Mouse (Mus musculus) midbrain, embryonic 13.5 days (tissue): ENCODE data around the gene Ccnb1ip1. TPM values are rescaled to one million over a fixed set of nuclear protein-coding genes. Genes with fewer than 3 reads are reported as not detected.

Experiments used
- ATAC-seq: fragments of 200-750 bp; cut with Nextera tagmentation; 2 replicates; pipeline ENCODE4 v1.8.0; 2017; ENCODE audit warnings: mild to moderate bottlenecking, moderate TSS enrichment, moderate library complexity
- H3K27ac ChIP-seq: fragments of 300-500 bp; sonication (generic); 2 replicates; pipeline ENCODE4 v1.5.1; 2015; ENCODE audit warnings: inconsistent platforms, mild to moderate bottlenecking, moderate library complexity
- H3K27me3 ChIP-seq: fragments of 300-500 bp; sonication (generic); 2 replicates; pipeline ENCODE4 v1.6.1; 2015; ENCODE audit warnings: mild to moderate bottlenecking, inconsistent platforms
- H3K36me3 ChIP-seq: fragments of 300-500 bp; sonication (generic); 2 replicates; pipeline ENCODE4 v1.6.1; 2015; ENCODE audit warnings: mild to moderate bottlenecking, inconsistent platforms
- H3K4me1 ChIP-seq: fragments of 300-500 bp; sonication (generic); replicated peaks from 2 replicates; pipeline ENCODE4 v1.6.1; 2015; ENCODE audit warnings: inconsistent platforms
- H3K4me2 ChIP-seq: fragments of 300-500 bp; sonication (generic); replicated peaks from 2 replicates; pipeline ENCODE4 v1.6.1; 2015; ENCODE audit warnings: moderate library complexity, mild to moderate bottlenecking, inconsistent platforms
- H3K4me3 ChIP-seq: fragments of 300-500 bp; sonication (generic); replicated peaks from 2 replicates; pipeline ENCODE4 v1.5.1; 2015; ENCODE audit warnings: mild to moderate bottlenecking, inconsistent platforms
- H3K9ac ChIP-seq: fragments of 300-500 bp; sonication (generic); replicated peaks from 2 replicates; pipeline ENCODE4 v1.6.1; 2015; ENCODE audit warnings: mild to moderate bottlenecking, inconsistent platforms
- H3K9me3 ChIP-seq: fragments of 300-500 bp; sonication (generic); 2 replicates; pipeline ENCODE4 v1.6.1; 2016; ENCODE audit warnings: mild to moderate bottlenecking, inconsistent platforms
- WGBS: fragments of 180-500 bp; shearing (Covaris S2); methylation state at CpG from one replicate; pipeline ENCODE4 v1.1.7; 2015; 5-methylcytosine and 5-hydroxymethylcytosine counted together
- polyA plus RNA-seq: library from polyadenylated mRNA; unstranded; fragments of >200 nt; fragmentation: Nextera tagmentation; extraction: Ambion mirVana; gene quantifications from 2 replicates; pipeline ENCODE4 v1.2.1, GENCODE M21; 2015

Ccnb1ip1 gene
- polyA plus RNA-seq, 1 experiment from 2014 or later, result 0.11 TPM

DNA sequence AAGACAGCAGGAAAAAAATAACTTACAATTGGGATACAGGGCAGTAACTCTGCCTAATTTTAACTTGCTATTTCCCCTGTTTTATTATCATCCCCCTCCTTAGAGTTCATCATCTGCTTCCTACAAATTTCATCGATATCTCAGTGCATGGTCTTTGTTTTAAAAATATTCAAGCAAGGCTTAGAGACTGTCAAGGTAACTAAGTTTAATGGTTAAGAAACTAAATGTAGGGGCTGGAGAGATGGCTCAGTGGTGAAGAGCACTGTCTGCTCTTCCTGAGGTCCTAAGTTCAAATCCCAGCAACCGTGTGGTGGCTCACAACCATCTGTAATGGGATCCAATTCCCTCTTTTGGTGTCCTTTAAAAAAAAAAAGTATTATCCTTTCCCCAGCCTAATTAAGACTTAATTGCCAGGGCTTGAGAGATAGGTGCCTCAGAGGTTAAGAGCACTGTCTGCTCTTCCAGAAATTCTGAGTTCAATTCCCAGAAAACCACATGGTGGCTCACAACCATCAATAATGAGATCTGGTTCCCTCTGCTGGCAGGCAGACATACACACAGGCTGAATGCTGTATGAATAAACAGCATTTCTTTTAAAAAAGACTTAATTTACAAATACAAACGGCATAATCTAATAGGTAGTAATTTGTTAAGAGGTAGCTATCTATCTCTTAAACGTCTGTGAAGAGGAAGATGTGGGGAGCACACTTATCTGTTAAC lies 4.5 kb downstream of the Ccnb1ip1 start:
- Histone ChIP-seq H3K9ac (no peak overlapping the region), H3K27me3 (no peaks in the 10 kb centered on the region), H3K9me3 (no peaks in the 10 kb centered on the region), H3K36me3 (no peaks in the 10 kb centered on the region), H3K27ac (no peak overlapping the region), H3K4me3 (no peak overlapping the region), H3K4me2 (no peak overlapping the region), H3K4me1 (peaks cover 2% of the 10 kb centered on the region; the same call in 1 of the 2 replicates)
- no peak for ATAC-seq
- WGBS, result 68% methylated on average over 4 of the region's 4 CpGs

DNA sequence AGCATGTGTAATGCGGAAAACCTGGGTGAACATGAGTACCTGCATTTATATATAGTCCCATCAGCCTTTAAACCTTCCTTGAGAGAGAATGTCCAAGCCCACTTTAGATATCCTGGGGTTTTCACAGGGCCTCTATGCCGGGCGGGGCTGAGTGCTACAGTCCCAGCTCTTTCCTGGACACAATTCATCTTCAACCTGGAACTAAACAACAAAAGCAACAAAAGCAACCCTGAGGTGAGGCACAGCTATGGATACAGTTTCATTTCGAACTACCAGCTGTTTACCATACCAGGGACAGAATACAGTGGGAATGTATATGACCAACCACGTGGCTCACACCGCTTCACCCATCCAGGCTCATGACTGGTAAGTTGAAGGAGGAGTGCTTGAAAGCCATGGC lies 5.1 kb downstream of the Ccnb1ip1 start:
- no peak overlapping the region for H3K4me2 ChIP-seq
- H3K36me3 ChIP-seq, result no peaks in the 10 kb centered on the region
- no peak overlapping the region for H3K27ac ChIP-seq
- no peak overlapping the region for H3K4me3 ChIP-seq
- no peaks in the 10 kb centered on the region for H3K9me3 ChIP-seq
- H3K4me1 ChIP-seq, result peaks cover 2% of the 10 kb centered on the region; the same call in 1 of the 2 replicates
- no peak for ATAC-seq
- no peak overlapping the region for H3K9ac ChIP-seq
- 88% methylated on average over 6 of the region's 6 CpGs for WGBS
- no peaks in the 10 kb centered on the region for H3K27me3 ChIP-seq

DNA sequence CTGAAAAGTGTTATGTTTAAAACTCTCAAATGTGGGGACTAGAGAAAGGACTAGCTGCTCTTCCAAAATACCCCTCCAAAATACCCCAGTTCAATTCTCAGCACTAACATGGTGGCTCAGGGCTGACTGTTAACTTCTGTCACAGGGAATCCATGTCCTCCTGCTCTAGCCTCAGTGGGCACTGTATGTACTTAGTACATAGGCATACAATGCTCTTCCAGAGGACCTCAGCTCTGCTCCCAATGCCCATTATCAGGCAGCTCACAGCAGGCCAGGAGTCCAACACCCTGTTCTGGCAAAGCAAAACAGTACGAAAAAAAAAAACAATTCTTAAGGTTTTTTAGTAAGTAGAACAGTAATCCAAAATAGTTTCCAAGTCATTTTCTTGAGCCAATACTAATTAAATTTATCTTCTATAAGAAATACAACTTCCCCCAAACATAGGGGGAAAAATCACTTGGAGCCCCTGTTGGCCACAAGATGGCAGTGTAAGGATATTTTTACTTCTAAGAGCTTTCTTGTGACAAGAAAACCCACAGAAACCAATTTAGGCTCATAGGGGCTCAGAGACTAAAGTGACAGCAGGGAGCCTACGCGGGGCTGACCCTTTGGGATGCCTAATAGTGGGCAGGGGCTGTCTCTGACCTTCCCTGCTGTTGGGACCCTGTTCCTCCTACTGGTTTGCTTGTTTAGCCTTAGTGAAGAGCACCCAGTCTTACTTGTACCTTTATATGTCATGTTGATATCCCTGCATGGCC lies 7.9 kb downstream of the Ccnb1ip1 start:
- Histone ChIP-seq H3K9me3 (no peaks in the 10 kb centered on the region), H3K27me3 (no peaks in the 10 kb centered on the region), H3K4me2 (no peak overlapping the region), H3K4me1 (0 out of 2 replicates have a peak, but pooled peaks cover 2% of the 10 kb centered on the region), H3K36me3 (no peaks in the 10 kb centered on the region), H3K4me3 (no peak overlapping the region), H3K9ac (no peak overlapping the region), H3K27ac (no peak overlapping the region)
- WGBS, result 4% methylated on average over 3 of the region's 3 CpGs
- ATAC-seq, result peak; percentile 56; the same call in 1 of the 2 replicates

DNA sequence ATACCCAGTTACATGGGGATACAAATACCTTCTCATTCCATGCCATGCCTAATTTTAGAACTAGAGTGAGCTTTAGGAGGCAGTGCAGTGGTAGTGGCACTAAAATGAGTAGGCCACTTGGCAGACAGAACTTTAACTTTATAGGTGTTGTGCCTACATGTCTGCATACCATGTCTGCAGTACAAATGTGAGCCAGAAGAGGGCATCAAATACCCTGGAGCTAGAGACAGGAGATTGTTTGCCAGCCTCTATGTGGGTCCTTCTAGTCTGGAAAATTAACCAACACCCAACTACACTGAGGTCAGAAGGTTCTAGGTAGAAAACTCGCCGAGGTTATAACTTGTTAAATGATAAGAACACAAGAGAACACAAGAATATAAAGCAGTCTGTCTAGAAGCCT lies 9.0 kb downstream of the Ccnb1ip1 start:
- 0 out of 2 replicates have a peak, but pooled peaks cover 2% of the 10 kb centered on the region for H3K4me1 ChIP-seq
- no peak for ATAC-seq
- H3K4me2 ChIP-seq, result no peak overlapping the region
- no peaks in the 10 kb centered on the region for H3K27me3 ChIP-seq
- H3K36me3 ChIP-seq, result no peaks in the 10 kb centered on the region
- H3K9me3 ChIP-seq, result no peaks in the 10 kb centered on the region
- 58% methylated on average over 2 of the region's 2 CpGs for WGBS
- H3K4me3 ChIP-seq, result no peak overlapping the region
- no peak overlapping the region for H3K27ac ChIP-seq
- no peak overlapping the region for H3K9ac ChIP-seq

DNA sequence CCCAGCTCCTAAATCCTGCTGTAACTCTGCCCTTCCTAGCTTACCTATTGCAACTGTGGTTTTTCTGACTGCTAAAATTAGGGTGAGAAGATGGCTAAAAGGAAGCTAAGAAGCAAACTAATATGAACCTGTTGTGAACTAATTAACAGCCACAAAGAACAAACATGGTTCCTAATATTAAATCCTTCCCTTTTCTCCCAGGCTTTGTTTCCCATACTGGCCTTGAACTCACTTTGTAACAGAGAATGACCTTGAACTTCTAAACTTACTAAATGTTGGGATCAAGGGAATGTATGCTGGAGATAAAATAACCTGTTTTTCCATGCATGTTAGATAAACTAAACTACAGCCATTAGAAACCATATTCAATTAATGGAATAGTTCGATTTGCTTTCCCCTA lies 11.1 kb downstream of the Ccnb1ip1 start:
- Histone ChIP-seq H3K4me1 (0 out of 2 replicates have a peak, but pooled peaks cover 2% of the 10 kb centered on the region), H3K4me3 (no peak overlapping the region), H3K4me2 (no peak overlapping the region), H3K27me3 (no peaks in the 10 kb centered on the region), H3K9me3 (no peaks in the 10 kb centered on the region), H3K27ac (no peak overlapping the region), H3K9ac (no peak overlapping the region), H3K36me3 (no peaks in the 10 kb centered on the region)
- WGBS, result 88% methylated on average over 1 of the region's 1 CpGs
- no peak for ATAC-seq

DNA sequence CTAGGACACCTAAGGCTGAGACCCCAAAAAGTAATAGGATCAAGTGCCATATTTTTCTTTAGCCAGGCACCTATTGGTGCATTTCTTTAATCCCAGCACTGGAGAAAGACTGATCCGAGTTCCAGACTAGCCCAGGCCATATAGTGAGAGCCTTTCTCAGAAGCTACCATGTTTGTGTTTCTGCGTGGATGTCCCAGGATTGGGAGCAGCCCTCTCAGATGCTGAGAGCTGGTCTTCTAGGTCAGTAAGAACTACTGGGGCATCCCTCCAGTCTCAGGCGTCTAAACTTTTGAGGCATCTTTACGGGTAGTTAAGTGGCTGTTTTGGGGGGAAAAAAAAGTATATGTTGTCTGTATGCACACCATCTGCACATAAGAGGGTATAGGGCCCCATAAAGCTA lies 11.6 kb downstream of the Ccnb1ip1 start:
- Histone ChIP-seq H3K27me3 (no peaks in the 10 kb centered on the region), H3K4me1 (0 out of 2 replicates have a peak, but pooled peaks cover 2% of the 10 kb centered on the region), H3K4me3 (no peak overlapping the region), H3K4me2 (no peak overlapping the region), H3K9me3 (no peaks in the 10 kb centered on the region), H3K9ac (no peak overlapping the region), H3K36me3 (no peaks in the 10 kb centered on the region), H3K27ac (no peak overlapping the region)
- ATAC-seq, result no peak
- 86% methylated on average over 4 of the region's 4 CpGs for WGBS

DNA sequence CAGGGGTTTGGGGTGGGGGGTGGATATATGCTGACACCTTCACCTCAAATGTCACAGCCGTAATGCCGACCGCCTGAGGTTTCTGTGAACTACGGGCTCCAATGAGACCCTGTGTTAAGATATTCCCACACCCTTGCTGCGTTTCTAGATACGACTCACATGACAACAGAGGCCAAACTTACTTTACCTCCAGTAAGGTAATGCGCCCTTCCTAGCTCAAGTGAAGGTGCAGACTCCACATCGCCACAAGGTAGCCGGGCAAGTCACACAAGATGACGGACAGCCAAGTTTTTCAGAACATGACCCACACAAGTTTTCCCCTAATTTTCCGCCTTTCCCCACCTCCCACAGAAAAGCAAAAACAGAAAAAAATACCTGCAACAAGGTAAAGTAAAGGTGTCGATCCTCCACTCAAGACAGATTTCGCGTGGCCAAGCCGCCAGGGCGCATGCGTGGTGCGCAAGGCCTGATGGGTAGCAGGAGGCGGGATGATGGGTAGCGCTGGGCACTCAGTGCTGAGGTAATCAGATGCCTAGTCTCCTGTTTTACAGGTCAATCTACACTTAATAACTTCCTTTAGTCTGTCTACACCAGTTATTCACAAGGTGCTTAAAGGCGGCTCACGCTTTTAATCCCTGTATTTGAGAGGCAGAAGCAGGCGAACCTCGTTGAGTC lies 12.1 kb downstream of the Ccnb1ip1 start:
- ATAC-seq, result no peak
- 96% methylated on average over 24 of the region's 24 CpGs for WGBS

DNA sequence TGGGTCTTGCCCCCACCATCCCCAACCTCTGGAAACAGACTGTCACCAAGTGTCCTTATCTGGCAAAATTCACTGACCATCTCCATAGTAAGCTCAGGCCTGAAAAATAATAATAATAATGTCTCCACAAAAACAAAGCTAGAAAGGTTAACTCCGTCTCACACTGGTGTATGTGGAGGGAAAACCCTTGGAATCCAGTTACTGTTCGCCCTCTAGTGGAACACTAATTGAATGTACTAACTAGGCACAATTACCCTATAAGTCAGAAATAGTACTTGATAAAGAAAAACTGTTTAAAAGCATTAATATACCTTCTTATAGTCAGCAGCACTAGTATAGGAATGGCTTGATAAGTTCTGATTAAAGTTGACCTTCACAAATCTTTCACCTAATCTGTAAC lies 19.4 kb downstream of the Ccnb1ip1 start:
- 11% methylated on average over 2 of the region's 2 CpGs for WGBS
- Histone ChIP-seq H3K4me1 (peaks cover 15% of the 10 kb centered on the region), H3K4me3 (no peak overlapping the region), H3K9me3 (no peaks in the 10 kb centered on the region), H3K27ac (no peak overlapping the region), H3K9ac (no peak overlapping the region), H3K27me3 (no peaks in the 10 kb centered on the region), H3K4me2 (no peak overlapping the region), H3K36me3 (no peaks in the 10 kb centered on the region)
- no peak for ATAC-seq

More for the DNA sequence above, 12.1 kb downstream of the Ccnb1ip1 start:
- H3K4me2 ChIP-seq, result no peak overlapping the region
- H3K27me3 ChIP-seq, result no peaks in the 10 kb centered on the region
- no peak overlapping the region for H3K27ac ChIP-seq
- H3K4me1 ChIP-seq, result 0 out of 2 replicates have a peak, but pooled peaks cover 2% of the 10 kb centered on the region
- no peaks in the 10 kb centered on the region for H3K9me3 ChIP-seq
- no peaks in the 10 kb centered on the region for H3K36me3 ChIP-seq
- no peak overlapping the region for H3K9ac ChIP-seq
- H3K4me3 ChIP-seq, result no peak overlapping the region

DNA sequence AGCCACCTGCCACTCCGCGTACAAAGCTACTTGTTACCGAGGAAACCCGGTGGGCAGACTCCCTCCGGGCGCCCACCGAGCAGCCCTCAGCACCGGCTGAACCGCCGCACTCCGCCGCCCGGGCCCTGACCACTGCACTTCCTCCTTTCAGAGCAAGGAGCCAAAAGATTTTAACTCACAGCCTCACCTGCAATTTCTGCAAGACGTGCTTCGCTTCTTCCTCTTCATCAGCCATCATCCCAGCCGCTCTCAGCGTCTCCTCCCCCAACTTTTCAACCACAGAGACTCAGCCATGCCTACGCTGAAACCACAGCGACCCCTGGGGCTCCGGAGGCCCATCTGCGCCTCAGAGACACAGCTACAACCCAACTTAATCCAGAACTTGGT lies 22.3 kb downstream of the Ccnb1ip1 start, which contains the start of gene Ttc5:
Ttc5 (minus strand) TSS at position 269 of the 387 bp plus-strand sequence.
- peaks cover 16% of the 10 kb centered on the region for H3K36me3 ChIP-seq
- H3K9me3 ChIP-seq, result no peaks in the 10 kb centered on the region
- peak within 1 kb of the TSS; percentile 81 for H3K27ac ChIP-seq
- no peaks in the 10 kb centered on the region for H3K27me3 ChIP-seq
- H3K9ac ChIP-seq, result peak within 1 kb of the TSS; percentile 81
- peaks cover 17% of the 10 kb centered on the region for H3K4me1 ChIP-seq
- under 1% methylated on average over 21 of the region's 21 CpGs for WGBS
- peak; percentile 96 for ATAC-seq
- peak within 1 kb of the TSS; percentile 82 for H3K4me3 ChIP-seq
- peak within 1 kb of the TSS; percentile 62 for H3K4me2 ChIP-seq

DNA sequence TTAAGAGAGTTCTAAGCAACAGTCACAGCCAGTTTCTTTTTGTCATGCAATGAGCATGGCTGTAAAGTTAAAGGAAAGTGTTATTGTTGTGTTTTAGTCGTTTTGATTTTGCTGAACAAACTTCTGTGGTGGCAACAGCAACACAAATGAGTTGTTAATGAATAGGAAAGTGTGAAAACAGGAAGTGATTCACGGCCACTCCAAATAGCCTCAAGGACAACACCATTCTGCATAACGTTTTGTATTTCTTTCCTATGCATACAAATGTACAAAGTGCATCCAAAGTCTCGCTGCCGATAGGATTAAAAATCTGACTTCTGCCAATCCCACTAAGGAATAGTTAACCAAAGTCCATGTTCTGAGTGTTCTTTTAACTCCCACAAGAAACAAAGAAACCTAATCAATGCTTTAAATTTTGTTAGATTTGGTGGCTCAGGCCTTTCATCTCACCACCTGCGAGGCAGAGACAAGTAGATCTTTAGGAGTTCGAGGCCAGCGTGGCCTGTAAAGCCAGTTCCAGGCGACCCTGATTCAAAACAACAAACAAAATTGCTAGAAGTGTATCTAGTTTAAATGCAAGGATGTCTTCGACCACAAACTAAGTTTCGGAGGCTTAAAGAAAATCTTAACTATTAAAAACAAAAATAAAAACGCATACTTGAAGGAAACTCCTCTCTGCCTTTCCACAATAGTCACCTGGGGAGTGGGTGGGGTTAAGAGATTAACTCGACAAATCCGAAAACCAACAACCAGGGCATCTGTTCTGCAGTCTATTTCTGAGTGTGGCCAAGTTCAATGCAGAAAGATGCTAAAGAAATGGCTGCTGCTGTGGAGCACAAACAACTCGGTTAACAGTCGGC lies 22.9 kb downstream of the Ccnb1ip1 start:
- H3K4me3 ChIP-seq, result peak overlapping the region; percentile 82
- no peak for ATAC-seq

DNA sequence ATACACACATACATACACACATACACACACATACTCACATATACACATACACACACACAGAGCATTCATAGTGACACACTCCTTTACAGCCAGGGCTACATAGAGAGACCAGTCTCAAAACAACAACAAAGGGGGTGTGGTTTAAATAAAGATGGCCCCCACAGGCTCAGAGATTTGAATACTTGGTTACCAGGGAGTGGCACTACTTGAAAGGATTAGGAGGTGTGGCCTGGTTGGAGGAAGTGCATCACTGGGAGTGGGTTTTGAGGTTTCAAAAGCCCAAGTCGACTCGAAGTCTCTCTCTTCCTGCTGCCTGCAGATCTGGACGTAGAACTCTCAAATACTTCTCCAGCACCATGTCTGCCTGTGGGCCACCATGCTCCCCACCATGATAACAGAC lies 25.4 kb downstream of the Ccnb1ip1 start:
- peaks cover 29% of the 10 kb centered on the region for H3K36me3 ChIP-seq
- 100% methylated on average over 3 of the region's 3 CpGs for WGBS
- H3K4me3 ChIP-seq, result no peak overlapping the region
- H3K27ac ChIP-seq, result no peak overlapping the region
- H3K9me3 ChIP-seq, result no peaks in the 10 kb centered on the region
- no peaks in the 10 kb centered on the region for H3K27me3 ChIP-seq
- no peak overlapping the region for H3K9ac ChIP-seq
- H3K4me2 ChIP-seq, result no peak overlapping the region
- no peak for ATAC-seq
- peaks cover 17% of the 10 kb centered on the region for H3K4me1 ChIP-seq

More for the DNA sequence above, 22.9 kb downstream of the Ccnb1ip1 start:
- Histone ChIP-seq H3K9ac (peak overlapping the region; percentile 81), H3K4me2 (peak overlapping the region; percentile 62), H3K36me3 (peaks cover 17% of the 10 kb centered on the region), H3K4me1 (peaks cover 17% of the 10 kb centered on the region), H3K9me3 (no peaks in the 10 kb centered on the region), H3K27ac (peak overlapping the region; percentile 81), H3K27me3 (no peaks in the 10 kb centered on the region)
- 27% methylated on average over 16 of the region's 16 CpGs for WGBS
